Mouse (Mus musculus) layer of hippocampus, adult 18-20 months (tissue): ENCODE data around the gene Gna11. TPM values are rescaled to one million over a fixed set of nuclear protein-coding genes. Genes with fewer than 3 reads are reported as not detected.

Experiments
- DNase-seq, 2 experiments: peaks; one replicate each; pipeline ENCODE4 v3.0.0; 2022; ENCODE audit warnings: low spot score in 2 of 2
- total RNA-seq, 2 experiments: library from RNA; stranded (reverse); gene quantifications; 2 replicates each; pipeline ENCODE4 v1.2.3; 2021

Gene Gna11
- total RNA-seq, 2 experiments from 2014 or later = 124 to 126 TPM

GRCm38 (mm10) chr10:81565257-81566228 is 20.6 kb upstream of the Gna11 start:
- DNase-seq = no peak

- peak in 1 of 2 experiments; percentile 70 for DNase-seq
Observed at GRCm38 (mm10) chr10:81564734-81565133, 19.7 kb upstream of the Gna11 start.

GRCm38 (mm10) chr10:81564216-81564615 is 19.2 kb upstream of the Gna11 start:
- no peak for DNase-seq

- DNase-seq = no peak
Observed at GRCm38 (mm10) chr10:81563481-81563880, 18.5 kb upstream of the Gna11 start.

- no peak for DNase-seq
Observed at GRCm38 (mm10) chr10:81562411-81562810, 17.4 kb upstream of the Gna11 start.

GRCm38 (mm10) chr10:81560719-81561459 is 15.9 kb upstream of the Gna11 start:
- no peak for DNase-seq

- peak; percentile 63 to 75 for DNase-seq
Observed at GRCm38 (mm10) chr10:81559627-81560539, 14.9 kb upstream of the Gna11 start.

GRCm38 (mm10) chr10:81559163-81559626 is 14.2 kb upstream of the Gna11 start, which contains the start of gene Aes:
Gene Aes (plus strand): TSS chr10:81559488.
- DNase-seq = peak; percentile 60 to 74

- DNase-seq = no peak
Observed at GRCm38 (mm10) chr10:81557491-81557890, 12.5 kb upstream of the Gna11 start.

GRCm38 (mm10) chr10:81556282-81556681 is 11.3 kb upstream of the Gna11 start:
- no peak for DNase-seq

- no peak for DNase-seq
Observed at GRCm38 (mm10) chr10:81553807-81554755, 9.1 kb upstream of the Gna11 start.

GRCm38 (mm10) chr10:81553232-81553631 is 8.2 kb upstream of the Gna11 start:
- DNase-seq = no peak

GRCm38 (mm10) chr10:81551597-81552102 is 6.7 kb upstream of the Gna11 start:
- peak; percentile 70 to 87 for DNase-seq

GRCm38 (mm10) chr10:81550257-81550656 is 5.3 kb upstream of the Gna11 start:
- no peak for DNase-seq

- DNase-seq = no peak
Observed at GRCm38 (mm10) chr10:81548944-81549343, 4.0 kb upstream of the Gna11 start.

GRCm38 (mm10) chr10:81546788-81547571 is 2.0 kb upstream of the Gna11 start:
- DNase-seq = no peak

GRCm38 (mm10) chr10:81546332-81546731 is 1.3 kb upstream of the Gna11 start:
- no peak for DNase-seq

GRCm38 (mm10) chr10:81544296-81545160 is 462 bp downstream of the Gna11 start:
- DNase-seq = no peak
